Mouse (Mus musculus): ENCODE measurements around the gene Pde4d. TPM values are rescaled to one million over a fixed set of nuclear protein-coding genes. Genes with fewer than 3 reads are reported as not detected.

Pde4d gene
- polyA plus RNA-seq, 1 experiment from 2014 or later, result 12.9 TPM

GRCm38 (mm10) chr13:109441401-109441973 is 991.7 kb downstream of the Pde4d start:
- peak overlapping the region; percentile 59 for H3K4me3 ChIP-seq (ENCODE audit: low read depth, low read length)
- no peak overlapping the region for H3K27ac ChIP-seq (ENCODE audit: low read length)
- H3K9ac ChIP-seq (ENCODE audit: low read depth, low read length), result peak overlapping the region; percentile 38; the same call in 1 of the 2 replicates
- H3K4me1 ChIP-seq (ENCODE audit: control insufficient read depth, low read depth, low read length), result no peaks in the 10 kb centered on the region
- no peaks in the 10 kb centered on the region for H3K27me3 ChIP-seq (ENCODE audit: control insufficient read depth, insufficient read depth, low read depth, low read length)
- no peaks in the 10 kb centered on the region for H3K36me3 ChIP-seq (ENCODE audit: control insufficient read depth, insufficient read depth)
- H3K9me3 ChIP-seq (replicated peaks; ENCODE audit: control insufficient read depth, low read length), result no peaks in the 10 kb centered on the region
- 39% methylated on average over 12 of the region's 12 CpGs for WGBS (ENCODE audit: insufficient replicate concordance)
- peak overlapping the region; percentile 59 for H3K4me2 ChIP-seq (ENCODE audit: low read depth, low read length)
- ATAC-seq (ENCODE audit: low read depth), result no peak

- no peak overlapping the region for H3K4me3 ChIP-seq (ENCODE audit: low read depth, low read length)
- H3K9ac ChIP-seq (ENCODE audit: low read depth, low read length), result no peak overlapping the region
- no peaks in the 10 kb centered on the region for H3K9me3 ChIP-seq (replicated peaks; ENCODE audit: control insufficient read depth, low read length)
- no peaks in the 10 kb centered on the region for H3K36me3 ChIP-seq (ENCODE audit: control insufficient read depth, insufficient read depth)
- WGBS (ENCODE audit: insufficient replicate concordance), result 63% methylated on average over 7 of the region's 7 CpGs
- no peak overlapping the region for H3K4me2 ChIP-seq (ENCODE audit: low read depth, low read length)
- no peak for ATAC-seq (ENCODE audit: low read depth)
- no peaks in the 10 kb centered on the region for H3K4me1 ChIP-seq (ENCODE audit: control insufficient read depth, low read depth, low read length)
- H3K27ac ChIP-seq (ENCODE audit: low read length), result no peak overlapping the region
- H3K27me3 ChIP-seq (ENCODE audit: control insufficient read depth, insufficient read depth, low read depth, low read length), result no peaks in the 10 kb centered on the region
Observed at GRCm38 (mm10) chr13:109446138-109446537, 996.4 kb downstream of the Pde4d start.

DNA sequence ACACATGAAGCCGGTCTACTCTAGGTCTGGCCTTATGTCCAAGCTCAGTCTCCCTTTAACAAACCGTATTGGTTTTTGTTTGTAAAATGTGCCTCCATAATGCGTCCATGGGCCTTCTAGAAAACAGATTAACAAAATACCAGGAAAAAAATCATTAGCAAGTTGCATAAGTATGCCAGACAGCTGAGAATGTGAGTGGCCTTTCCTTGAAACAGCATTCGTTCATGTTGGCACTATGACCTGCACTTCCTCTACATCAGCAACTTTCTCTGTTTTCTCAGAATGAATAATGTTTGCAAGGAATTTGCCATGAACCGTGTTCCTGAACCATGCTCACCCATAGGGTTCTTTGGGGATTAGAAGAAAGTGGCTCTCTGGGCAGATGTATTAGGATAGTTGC is 998.4 kb downstream of the Pde4d start:
- Histone ChIP-seq H3K4me3 (ENCODE audit: low read depth, low read length) (no peak overlapping the region), H3K36me3 (ENCODE audit: control insufficient read depth, insufficient read depth) (no peaks in the 10 kb centered on the region), H3K4me1 (ENCODE audit: control insufficient read depth, low read depth, low read length) (no peaks in the 10 kb centered on the region), H3K27ac (ENCODE audit: low read length) (no peak overlapping the region), H3K9me3 (replicated peaks; ENCODE audit: control insufficient read depth, low read length) (no peaks in the 10 kb centered on the region), H3K9ac (ENCODE audit: low read depth, low read length) (no peak overlapping the region), H3K4me2 (ENCODE audit: low read depth, low read length) (no peak overlapping the region), H3K27me3 (ENCODE audit: control insufficient read depth, insufficient read depth, low read depth, low read length) (no peaks in the 10 kb centered on the region)
- whole genome bisulfite sequencing (ENCODE audit: insufficient replicate concordance), result 56% methylated on average over 5 of the region's 5 CpGs
- ATAC-seq (ENCODE audit: low read depth), result no peak

DNA sequence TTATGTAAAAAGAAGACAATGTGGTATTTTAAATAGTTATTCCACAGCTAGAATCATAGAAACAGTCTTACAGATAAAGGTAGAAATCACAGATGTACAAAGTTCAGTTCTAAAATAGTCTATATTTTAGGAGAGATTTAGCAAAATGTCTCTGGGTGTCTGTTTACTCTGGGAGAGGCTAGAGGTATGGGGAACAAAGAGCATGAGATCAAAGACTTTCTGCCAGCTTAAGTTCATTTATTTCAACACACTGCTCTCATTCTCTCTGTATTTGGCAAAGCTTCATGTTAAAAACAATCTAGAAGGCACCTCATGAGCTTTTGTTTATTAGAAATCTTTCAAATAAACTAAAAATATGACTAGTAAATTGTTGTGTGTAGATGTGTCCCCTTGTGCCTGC is 1024.6 kb downstream of the Pde4d start:
- peak; percentile 55 for ATAC-seq (ENCODE audit: low read depth)
- no peaks in the 10 kb centered on the region for H3K27me3 ChIP-seq (ENCODE audit: control insufficient read depth, insufficient read depth, low read depth, low read length)
- no peaks in the 10 kb centered on the region for H3K9me3 ChIP-seq (replicated peaks; ENCODE audit: control insufficient read depth, low read length)
- H3K4me1 ChIP-seq (ENCODE audit: control insufficient read depth, low read depth, low read length), result no peaks in the 10 kb centered on the region
- H3K4me3 ChIP-seq (ENCODE audit: low read depth, low read length), result no peak overlapping the region
- no peak overlapping the region for H3K4me2 ChIP-seq (ENCODE audit: low read depth, low read length)
- H3K27ac ChIP-seq (ENCODE audit: low read length), result no peak overlapping the region
- no peak overlapping the region for H3K9ac ChIP-seq (ENCODE audit: low read depth, low read length)
- H3K36me3 ChIP-seq (ENCODE audit: control insufficient read depth, insufficient read depth), result no peaks in the 10 kb centered on the region

DNA sequence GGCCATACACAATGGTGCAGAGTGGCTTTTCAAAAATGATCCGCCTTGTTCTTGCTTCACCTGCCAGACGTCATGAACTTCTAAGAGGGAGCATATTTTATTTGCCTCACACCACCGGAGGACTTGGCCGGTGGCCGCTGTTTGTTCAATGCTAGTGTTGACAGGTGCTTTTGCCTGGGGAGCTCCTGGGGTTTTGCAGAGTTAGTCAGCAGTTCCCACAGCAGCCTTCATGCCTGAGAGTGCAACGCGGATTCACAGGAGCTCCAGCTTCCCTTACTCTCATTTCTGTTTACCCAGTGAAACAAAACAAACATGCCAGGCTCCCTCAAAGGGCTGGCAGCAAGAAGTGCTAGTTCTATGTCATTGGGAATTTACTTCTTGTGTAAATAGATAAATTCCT is 1031.7 kb downstream of the Pde4d start:
- ATAC-seq (ENCODE audit: low read depth), result peak; percentile 84
- Histone ChIP-seq H3K27ac (ENCODE audit: low read length) (no peak overlapping the region), H3K27me3 (ENCODE audit: control insufficient read depth, insufficient read depth, low read depth, low read length) (no peaks in the 10 kb centered on the region), H3K4me3 (ENCODE audit: low read depth, low read length) (no peak overlapping the region), H3K36me3 (ENCODE audit: control insufficient read depth, insufficient read depth) (no peaks in the 10 kb centered on the region), H3K9me3 (replicated peaks; ENCODE audit: control insufficient read depth, low read length) (no peaks in the 10 kb centered on the region), H3K4me1 (ENCODE audit: control insufficient read depth, low read depth, low read length) (no peaks in the 10 kb centered on the region), H3K4me2 (ENCODE audit: low read depth, low read length) (0 out of 2 replicates have a peak overlapping the region, but pooled peaks have one; percentile 20), H3K9ac (ENCODE audit: low read depth, low read length) (no peak overlapping the region)
- 45% methylated on average over 7 of the region's 7 CpGs for WGBS (ENCODE audit: insufficient replicate concordance)

GRCm38 (mm10) chr13:109486166-109486565 is 1036.4 kb downstream of the Pde4d start:
- 63% methylated on average over 6 of the region's 6 CpGs for WGBS (ENCODE audit: insufficient replicate concordance)
- Histone ChIP-seq H3K36me3 (ENCODE audit: control insufficient read depth, insufficient read depth) (no peaks in the 10 kb centered on the region), H3K9ac (ENCODE audit: low read depth, low read length) (no peak overlapping the region), H3K4me3 (ENCODE audit: low read depth, low read length) (no peak overlapping the region), H3K4me2 (ENCODE audit: low read depth, low read length) (no peak overlapping the region), H3K27ac (ENCODE audit: low read length) (no peak overlapping the region), H3K27me3 (ENCODE audit: control insufficient read depth, insufficient read depth, low read depth, low read length) (no peaks in the 10 kb centered on the region), H3K9me3 (replicated peaks; ENCODE audit: control insufficient read depth, low read length) (no peaks in the 10 kb centered on the region), H3K4me1 (ENCODE audit: control insufficient read depth, low read depth, low read length) (no peaks in the 10 kb centered on the region)
- ATAC-seq (ENCODE audit: low read depth), result no peak

- no peak for ATAC-seq (ENCODE audit: low read depth)
- no peak overlapping the region for H3K4me2 ChIP-seq (ENCODE audit: low read depth, low read length)
- H3K4me1 ChIP-seq (ENCODE audit: control insufficient read depth, low read depth, low read length), result no peaks in the 10 kb centered on the region
- no peaks in the 10 kb centered on the region for H3K36me3 ChIP-seq (ENCODE audit: control insufficient read depth, insufficient read depth)
- H3K9me3 ChIP-seq (replicated peaks; ENCODE audit: control insufficient read depth, low read length), result no peaks in the 10 kb centered on the region
- 53% methylated on average over 2 of the region's 2 CpGs for WGBS (ENCODE audit: insufficient replicate concordance)
- H3K27ac ChIP-seq (ENCODE audit: low read length), result no peak overlapping the region
- H3K27me3 ChIP-seq (ENCODE audit: control insufficient read depth, insufficient read depth, low read depth, low read length), result no peaks in the 10 kb centered on the region
- H3K4me3 ChIP-seq (ENCODE audit: low read depth, low read length), result no peak overlapping the region
- no peak overlapping the region for H3K9ac ChIP-seq (ENCODE audit: low read depth, low read length)
Observed at GRCm38 (mm10) chr13:109487378-109487777, 1037.6 kb downstream of the Pde4d start.

DNA sequence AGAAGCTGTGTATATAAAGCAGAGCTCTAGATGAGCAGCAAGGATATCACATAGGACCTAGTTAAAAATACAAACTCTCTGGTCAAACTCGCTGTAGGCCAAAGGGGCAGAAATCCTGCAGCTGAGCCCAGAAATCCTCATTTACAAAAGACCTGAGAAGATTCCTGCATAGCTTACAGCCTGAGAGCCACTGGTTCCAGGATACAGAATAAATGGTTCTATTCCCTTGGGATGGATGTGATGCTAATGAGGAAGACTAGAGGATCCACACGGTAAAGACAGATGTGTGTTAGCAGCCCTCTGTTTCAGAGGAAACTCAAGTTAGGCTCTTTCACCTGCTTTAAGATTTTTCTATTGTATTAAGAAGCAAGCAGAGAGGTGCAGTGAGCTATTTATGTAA is 1041.1 kb downstream of the Pde4d start:
- Histone ChIP-seq H3K4me2 (ENCODE audit: low read depth, low read length) (no peak overlapping the region), H3K27ac (ENCODE audit: low read length) (no peak overlapping the region), H3K4me1 (ENCODE audit: control insufficient read depth, low read depth, low read length) (no peaks in the 10 kb centered on the region), H3K4me3 (ENCODE audit: low read depth, low read length) (no peak overlapping the region), H3K27me3 (ENCODE audit: control insufficient read depth, insufficient read depth, low read depth, low read length) (no peaks in the 10 kb centered on the region), H3K36me3 (ENCODE audit: control insufficient read depth, insufficient read depth) (no peaks in the 10 kb centered on the region), H3K9ac (ENCODE audit: low read depth, low read length) (no peak overlapping the region), H3K9me3 (replicated peaks; ENCODE audit: control insufficient read depth, low read length) (no peaks in the 10 kb centered on the region)
- no peak for ATAC-seq (ENCODE audit: low read depth)
- WGBS (ENCODE audit: insufficient replicate concordance), result 62% methylated on average over 2 of the region's 2 CpGs

DNA sequence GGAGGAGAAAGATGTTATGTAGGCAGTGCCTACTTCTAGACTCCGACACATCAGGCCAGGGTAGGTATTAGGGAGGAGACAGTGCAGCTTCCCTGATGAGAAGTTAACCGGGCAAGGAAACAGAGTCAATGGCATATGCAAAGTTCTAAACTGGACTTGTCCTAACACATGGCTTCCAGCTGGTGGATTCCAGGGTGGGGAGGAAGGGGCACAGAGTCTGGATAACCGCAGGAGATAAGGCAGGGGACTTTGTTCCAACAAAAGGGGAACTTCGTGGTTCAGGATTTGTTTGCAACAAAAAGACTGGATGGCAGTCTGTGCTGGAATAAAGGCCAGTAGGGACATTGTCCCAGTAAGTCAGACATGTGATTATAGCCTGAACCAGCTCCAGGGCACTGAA is 1042.1 kb downstream of the Pde4d start:
- WGBS (ENCODE audit: insufficient replicate concordance), result 18% methylated on average over 4 of the region's 4 CpGs
- H3K4me2 ChIP-seq (ENCODE audit: low read depth, low read length), result no peak overlapping the region
- H3K27me3 ChIP-seq (ENCODE audit: control insufficient read depth, insufficient read depth, low read depth, low read length), result no peaks in the 10 kb centered on the region
- H3K4me3 ChIP-seq (ENCODE audit: low read depth, low read length), result no peak overlapping the region
- no peaks in the 10 kb centered on the region for H3K9me3 ChIP-seq (replicated peaks; ENCODE audit: control insufficient read depth, low read length)
- no peak overlapping the region for H3K27ac ChIP-seq (ENCODE audit: low read length)
- no peaks in the 10 kb centered on the region for H3K4me1 ChIP-seq (ENCODE audit: control insufficient read depth, low read depth, low read length)
- no peaks in the 10 kb centered on the region for H3K36me3 ChIP-seq (ENCODE audit: control insufficient read depth, insufficient read depth)
- no peak for ATAC-seq (ENCODE audit: low read depth)
- H3K9ac ChIP-seq (ENCODE audit: low read depth, low read length), result no peak overlapping the region
